Mouse (Mus musculus): ENCODE measurements around the gene Lta. TPM values are rescaled to one million over a fixed set of nuclear protein-coding genes. Genes with fewer than 3 reads are reported as not detected.

Gene Lta
- total and polyA plus RNA-seq, 3 experiments: 0.24 TPM; not detected in 2

DNA sequence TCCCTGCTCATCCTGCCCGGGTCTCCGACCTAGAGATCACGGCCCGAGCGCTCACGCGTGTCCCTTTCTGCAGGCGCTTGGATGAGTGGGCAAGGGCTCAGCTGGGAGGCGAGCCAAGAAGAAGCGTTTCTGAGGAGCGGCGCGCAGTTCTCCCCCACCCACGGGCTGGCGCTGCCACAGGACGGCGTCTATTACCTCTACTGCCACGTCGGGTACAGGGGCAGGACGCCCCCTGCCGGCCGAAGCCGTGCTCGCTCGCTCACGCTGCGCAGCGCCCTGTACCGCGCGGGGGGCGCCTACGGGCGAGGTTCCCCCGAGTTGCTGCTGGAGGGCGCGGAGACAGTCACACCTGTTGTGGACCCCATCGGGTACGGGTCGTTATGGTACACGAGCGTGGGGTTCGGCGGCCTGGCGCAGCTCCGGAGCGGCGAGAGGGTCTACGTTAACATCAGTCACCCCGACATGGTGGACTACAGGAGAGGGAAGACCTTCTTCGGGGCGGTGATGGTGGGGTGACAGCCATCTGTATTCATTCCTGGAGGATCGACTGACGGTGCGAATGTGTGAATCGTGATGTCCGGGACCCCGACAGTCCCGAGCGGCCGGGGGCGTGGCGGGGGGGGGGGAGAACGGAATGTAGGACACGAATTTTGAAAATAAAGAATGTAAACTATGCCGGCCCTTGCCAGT is 9.4 kb downstream of the Lta start (continued):
- TF ChIP-seq MAFK (IDR thresholded peaks at IDR 0.05; ENCODE audit: borderline replicate concordance, low read depth, low read length): no peak
- no peak for TF ChIP-seq ZNF384 (IDR thresholded peaks at IDR 0.05; ENCODE audit: low read depth, low read length)
- no peak for TF ChIP-seq ELF1 (IDR thresholded peaks at IDR 0.05; ENCODE audit: low read depth, low read length)
- TF ChIP-seq MYC (IDR thresholded peaks at IDR 0.05; ENCODE audit: low read depth, low read length): no peak
- TF ChIP-seq TAL1 (IDR thresholded peaks at IDR 0.05; ENCODE audit: low read length): no peak
- no peak for TF ChIP-seq E2F4 (IDR thresholded peaks at IDR 0.05; ENCODE audit: borderline replicate concordance, low read depth, low read length)
- no peak for TF ChIP-seq TBP (IDR thresholded peaks at IDR 0.05; ENCODE audit: low read depth, low read length)
- TF ChIP-seq POLR2AphosphoS2 (IDR thresholded peaks at IDR 0.05; ENCODE audit: low read length): no peak
- TF ChIP-seq HCFC1 (IDR thresholded peaks at IDR 0.05; ENCODE audit: low read depth, low read length): peak; percentile 29; the same call in 1 of the 2 replicates
- TF ChIP-seq NRF1 (IDR thresholded peaks at IDR 0.05; ENCODE audit: insufficient read depth, low read depth, low read length, poor library complexity, severe bottlenecking): peak; percentile 52; the same call in 1 of the 2 replicates
- peak; percentile 47 for TF ChIP-seq ZC3H11A (IDR thresholded peaks at IDR 0.05; ENCODE audit: low read depth, low read length)
- TF ChIP-seq MEF2A (IDR thresholded peaks at IDR 0.05; ENCODE audit: extremely low read depth, insufficient replicate concordance, low read depth, low read length, poor library complexity, severe bottlenecking): no peak
- no peak for TF ChIP-seq POLR2AphosphoS5 (IDR thresholded peaks at IDR 0.05; ENCODE audit: borderline replicate concordance, low read depth, low read length)
- TF ChIP-seq UBTF (IDR thresholded peaks at IDR 0.05; ENCODE audit: borderline replicate concordance, insufficient read depth, low read depth, low read length): 0 out of 2 replicates have a peak, but pooled peaks have one; percentile 11
- TF ChIP-seq KAT2A (conservative IDR thresholded peaks at IDR 0.05; ENCODE audit: low read depth, low read length): no peak
- TF ChIP-seq RCOR1 (IDR thresholded peaks at IDR 0.05; ENCODE audit: low read depth, low read length): no peak
- no peak for TF ChIP-seq GATA1 (IDR thresholded peaks at IDR 0.05; ENCODE audit: low read depth, low read length)
- TF ChIP-seq ZKSCAN1 (IDR thresholded peaks at IDR 0.05; ENCODE audit: low read depth, low read length): no peak

DNA sequence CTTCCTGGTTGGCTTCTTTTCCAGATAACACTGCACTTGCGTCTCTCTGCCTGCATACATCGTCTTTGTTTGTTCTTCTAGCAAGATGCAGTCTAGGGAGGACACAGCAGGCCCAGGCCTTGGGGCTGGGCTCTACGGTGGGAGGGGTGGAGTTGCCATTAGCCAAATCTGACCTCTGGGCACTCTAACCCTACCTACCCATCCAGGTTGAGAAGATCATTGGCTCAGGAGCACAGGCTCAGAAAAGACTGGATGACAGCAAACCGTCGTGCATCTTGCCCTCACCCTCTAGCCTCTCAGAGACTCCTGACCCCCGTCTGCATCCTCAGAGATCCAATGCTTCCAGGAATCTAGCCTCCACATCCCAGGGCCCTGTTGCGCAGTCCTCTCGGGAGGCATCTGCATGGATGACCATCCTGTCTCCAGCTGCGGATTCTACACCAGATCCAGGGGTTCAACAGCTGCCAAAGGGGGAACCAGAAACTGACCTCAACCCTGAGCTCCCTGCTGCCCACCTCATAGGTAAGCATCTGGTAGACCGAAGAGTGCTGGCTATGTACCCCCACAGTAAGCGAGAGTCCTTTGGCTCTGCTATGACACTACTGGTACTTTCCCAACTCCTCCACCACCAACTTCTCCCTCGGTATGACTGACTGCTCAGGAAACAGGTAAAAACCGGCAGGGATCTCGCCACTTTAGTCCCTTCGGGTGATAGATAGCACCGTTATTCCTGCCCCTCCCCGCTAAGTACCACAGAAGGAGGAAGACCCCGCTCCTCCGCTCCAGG is 10.1 kb downstream of the Lta start:
- peak overlapping the region; percentile 71 for H3K9ac ChIP-seq (ENCODE audit: control insufficient read depth, low read depth, low read length, poor library complexity, severe bottlenecking)
- DNase-seq (ENCODE audit: low read depth, low spot score): no peak

More for the DNA sequence above, 10.1 kb downstream of the Lta start:
- Histone ChIP-seq H3K4me1 (ENCODE audit: control insufficient read depth in 1 of 2, insufficient read depth in 2 of 2, low read length in 2 of 2) (peaks cover 11 to 23% of the 10 kb centered on the region in 2 experiments), H3K27me3 (ENCODE audit: control insufficient read depth in 1 of 2, insufficient read depth in 2 of 2, low read length in 2 of 2) (no peaks in the 10 kb centered on the region), H3K36me3 (ENCODE audit: control insufficient read depth in 1 of 2, insufficient read depth in 2 of 2, low read length in 2 of 2) (peaks cover 0 to 18% of the 10 kb centered on the region in 2 experiments; a peak in 2 of 4 replicates), H3K79me2 (ENCODE audit: control insufficient read depth, insufficient read depth, low read length, poor library complexity) (peaks cover 5% of the 10 kb centered on the region; the same call in 1 of the 2 replicates), H3K4me3 (ENCODE audit: control insufficient read depth in 1 of 2, insufficient read depth in 1 of 2, low read depth in 2 of 2, low read length in 2 of 2) (peak overlapping the region; percentile 71 to 74), H3K27ac (ENCODE audit: control insufficient read depth, low read depth, low read length) (no peak overlapping the region), H3K9me3 (replicated peaks; ENCODE audit: insufficient read depth, low read length) (no peaks in the 10 kb centered on the region)
- TF ChIP-seq TAL1 (IDR thresholded peaks at IDR 0.05; ENCODE audit: low read length): no peak
- TF ChIP-seq MEF2A (IDR thresholded peaks at IDR 0.05; ENCODE audit: extremely low read depth, insufficient replicate concordance, low read depth, low read length, poor library complexity, severe bottlenecking): no peak
- no peak for TF ChIP-seq MAFK (IDR thresholded peaks at IDR 0.05; ENCODE audit: borderline replicate concordance, low read depth, low read length)
- TF ChIP-seq POLR2A (IDR thresholded peaks at IDR 0.05; ENCODE audit: control insufficient read depth in 1 of 2, insufficient read depth in 1 of 2, low read depth in 1 of 2, low read length in 2 of 2, poor library complexity in 1 of 2): no peak
- TF ChIP-seq KAT2A (conservative IDR thresholded peaks at IDR 0.05; ENCODE audit: low read depth, low read length): no peak
- no peak for TF ChIP-seq ELF1 (IDR thresholded peaks at IDR 0.05; ENCODE audit: low read depth, low read length)
- no peak for TF ChIP-seq GABPA (IDR thresholded peaks at IDR 0.05; ENCODE audit: low read depth, low read length)
